Mouse (Mus musculus): ENCODE data around the gene Hhat. TPM values are rescaled to one million over a fixed set of nuclear protein-coding genes. Genes with fewer than 3 reads are reported as not detected.

Gene Hhat
- polyA plus RNA-seq, 1 experiment = 6.0 TPM

DNA sequence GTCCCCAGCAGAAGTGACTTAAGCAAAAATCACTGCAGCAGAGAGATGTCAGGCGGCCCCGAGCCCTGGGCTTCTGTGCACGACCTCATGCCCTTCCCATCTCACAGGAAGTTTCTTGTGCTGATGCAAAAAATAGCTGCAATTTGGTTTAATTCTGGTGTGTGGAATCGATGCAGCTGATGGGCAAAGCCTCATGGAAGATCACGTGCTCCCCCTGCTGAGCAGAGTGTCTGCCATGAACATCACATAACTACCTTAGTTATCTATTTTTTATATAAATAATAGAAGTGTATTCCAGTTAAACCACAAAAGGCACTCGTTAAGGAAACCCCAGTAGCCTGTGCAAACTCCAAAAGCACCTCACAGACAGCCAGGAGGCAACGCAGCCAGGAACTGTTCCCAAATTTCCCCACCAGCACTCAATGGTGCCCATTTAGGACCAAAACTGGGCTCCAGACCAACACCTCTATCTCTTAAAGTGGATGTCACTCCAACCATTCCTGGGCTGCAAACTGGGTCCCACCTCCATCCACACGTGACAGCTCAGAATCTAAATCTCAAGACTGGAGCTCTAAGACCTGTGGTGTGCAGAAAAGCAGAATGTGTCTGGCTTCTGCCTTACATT lies 118.9 kb downstream of the Hhat start:
- no peak for DNase-seq (ENCODE audit: low read depth)

DNA sequence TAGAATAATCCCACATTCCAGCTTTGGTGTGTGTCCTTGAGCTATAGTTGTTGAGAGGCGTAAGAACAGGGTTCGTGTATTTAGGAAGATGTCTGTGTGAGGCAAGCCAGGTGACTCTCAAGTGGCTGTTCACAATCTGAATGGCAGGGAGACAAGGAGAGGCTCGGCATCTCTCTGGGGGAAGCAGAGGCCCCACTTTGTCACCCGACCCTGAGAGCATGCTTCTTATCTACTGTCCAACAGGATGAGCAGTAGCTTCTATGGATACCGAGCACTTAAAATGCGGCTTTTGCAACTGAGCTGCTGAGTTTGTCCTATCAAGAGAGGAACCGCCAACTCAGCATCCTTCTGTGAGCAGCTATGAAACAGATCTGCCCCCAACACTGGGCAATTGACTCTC lies 120.4 kb downstream of the Hhat start:
- no peak for DNase-seq (ENCODE audit: low read depth)

DNA sequence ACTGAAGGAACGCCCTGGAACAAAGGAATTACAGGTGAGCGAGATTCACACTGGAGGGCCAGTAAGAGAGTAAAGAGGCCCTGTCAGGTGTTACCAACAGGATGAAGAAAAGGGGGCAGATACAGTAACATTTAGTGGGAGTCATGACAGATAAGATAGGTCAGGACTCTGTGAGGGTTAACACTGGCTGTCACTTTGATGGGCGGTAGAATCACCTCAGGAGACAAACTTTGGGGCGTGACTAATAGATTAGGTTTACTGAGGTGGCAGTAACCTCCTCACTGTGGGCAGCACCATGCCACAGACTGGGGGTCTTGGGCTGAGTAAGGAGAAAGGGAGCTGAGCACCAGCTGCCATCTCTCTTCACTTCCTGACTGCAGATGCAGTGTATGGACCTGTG lies 121.0 kb downstream of the Hhat start:
- no peak for DNase-seq (ENCODE audit: low read depth)

DNA sequence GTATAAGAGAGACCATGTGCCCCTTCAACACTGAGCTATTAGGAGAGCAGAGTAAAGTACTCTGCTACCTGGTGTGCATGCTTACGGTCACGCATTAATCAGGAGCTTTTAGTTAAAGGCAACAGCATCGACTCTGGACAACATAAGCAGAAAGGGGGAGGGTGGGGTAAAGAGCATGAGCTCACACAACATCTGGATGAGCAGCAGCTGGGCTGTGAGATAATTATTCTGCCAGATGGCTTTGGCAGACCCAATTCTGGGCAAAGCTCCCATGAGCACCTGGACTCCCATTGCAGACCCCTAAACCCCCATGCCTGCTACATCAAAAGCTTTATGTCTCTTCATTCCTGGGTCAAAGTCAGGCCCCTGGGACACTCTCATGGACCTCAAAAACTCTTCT lies 121.8 kb downstream of the Hhat start:
- DNase-seq (ENCODE audit: low read depth) = no peak

DNA sequence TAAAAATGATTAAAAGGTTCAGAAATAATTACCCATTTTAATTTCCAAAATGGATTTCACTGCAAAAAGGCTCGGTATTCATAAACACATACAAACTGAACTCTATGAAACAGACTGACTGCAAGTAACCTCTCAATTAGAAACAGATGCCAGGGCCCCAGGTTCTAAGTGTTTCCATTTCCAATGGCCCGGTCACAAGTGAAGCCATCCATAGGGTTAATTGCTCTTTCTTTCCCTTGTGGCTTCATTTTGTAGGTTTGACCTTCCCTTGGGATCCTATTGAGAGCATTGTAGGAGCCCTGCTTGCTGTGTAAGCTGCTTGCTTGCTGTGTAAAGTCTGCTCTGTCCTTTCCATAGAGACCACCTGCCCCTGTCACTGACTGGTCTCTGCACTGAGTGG lies 123.7 kb downstream of the Hhat start:
- DNase-seq (ENCODE audit: low read depth) = no peak

DNA sequence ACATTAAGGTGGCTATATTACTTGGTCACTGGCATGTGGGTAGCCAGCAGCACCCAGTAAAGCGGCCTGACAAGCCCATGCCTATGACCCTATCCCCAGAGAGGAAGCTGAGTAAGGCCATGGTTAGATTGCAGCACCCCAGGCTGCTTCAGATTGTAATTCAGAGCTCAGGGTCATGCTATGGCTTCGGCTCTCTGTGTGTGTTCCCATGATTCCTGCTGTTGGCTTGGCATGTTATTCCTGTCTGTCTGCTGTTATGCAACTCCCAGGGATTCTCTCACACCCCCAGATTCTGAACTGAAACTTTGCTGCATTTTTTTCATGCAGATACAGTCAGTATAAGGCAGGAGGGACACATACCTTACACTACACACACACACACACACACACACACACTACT lies 128.9 kb downstream of the Hhat start:
- DNase-seq (ENCODE audit: low read depth) = peak; percentile 76

DNA sequence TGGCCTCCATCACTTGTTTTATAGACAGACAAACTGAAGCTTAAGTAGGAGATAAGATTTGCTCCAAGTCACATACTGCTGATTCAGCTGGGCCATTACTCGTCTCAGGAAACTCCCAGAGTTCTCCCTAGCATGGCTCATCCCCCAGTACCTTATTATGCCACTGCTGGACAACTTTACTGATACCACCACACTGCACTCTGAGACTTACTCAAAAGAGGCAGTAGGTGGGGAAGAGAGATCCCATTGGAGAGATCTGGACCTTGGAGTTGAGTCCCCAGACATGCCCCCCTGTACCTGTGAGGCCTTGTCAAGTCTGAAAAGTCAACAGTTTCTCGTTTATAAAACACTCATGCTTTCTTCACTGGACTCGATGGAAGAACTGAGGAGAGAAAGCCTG lies 131.8 kb downstream of the Hhat start:
- DNase-seq (ENCODE audit: low read depth) = no peak

DNA sequence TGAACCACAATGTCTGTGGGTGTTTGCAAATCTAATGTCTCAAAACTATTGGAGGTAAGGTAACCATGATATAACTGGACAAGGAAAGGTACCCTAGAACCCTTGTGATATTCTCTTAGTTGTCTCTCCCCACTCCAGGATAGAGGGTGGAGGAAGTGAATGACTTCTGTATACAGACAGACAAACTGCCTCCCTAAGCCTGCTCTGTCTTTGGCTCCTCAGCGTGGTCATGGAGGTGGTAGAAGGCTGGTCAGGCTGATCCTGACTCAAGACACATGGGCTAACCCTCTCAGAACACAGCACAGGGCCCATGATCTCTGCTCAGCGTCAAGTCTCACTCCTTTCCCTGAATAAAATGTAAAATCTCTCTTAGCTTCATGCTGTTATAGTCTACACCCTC lies 149.2 kb downstream of the Hhat start:
- no peak for DNase-seq (ENCODE audit: low read depth)

DNA sequence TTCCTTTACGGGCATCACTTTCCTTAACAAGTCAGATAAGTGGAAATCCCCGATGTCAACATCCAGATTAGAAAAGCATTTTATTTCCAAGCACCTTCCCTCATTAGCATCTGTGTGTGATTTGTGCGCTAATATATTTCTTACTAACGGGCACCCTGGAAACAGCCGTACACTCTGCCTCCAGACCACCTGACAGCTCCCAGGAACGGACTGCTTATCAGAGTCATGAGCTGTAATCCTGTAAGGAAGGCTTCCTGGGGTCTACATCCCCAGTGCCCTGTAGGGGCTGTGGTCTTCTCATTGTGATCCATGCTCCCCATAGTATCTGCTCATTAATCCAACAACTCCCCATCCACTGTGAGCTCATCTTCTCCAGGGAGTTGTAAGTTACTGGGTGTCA lies 157.8 kb downstream of the Hhat start:
- no peak for DNase-seq (ENCODE audit: low read depth)

DNA sequence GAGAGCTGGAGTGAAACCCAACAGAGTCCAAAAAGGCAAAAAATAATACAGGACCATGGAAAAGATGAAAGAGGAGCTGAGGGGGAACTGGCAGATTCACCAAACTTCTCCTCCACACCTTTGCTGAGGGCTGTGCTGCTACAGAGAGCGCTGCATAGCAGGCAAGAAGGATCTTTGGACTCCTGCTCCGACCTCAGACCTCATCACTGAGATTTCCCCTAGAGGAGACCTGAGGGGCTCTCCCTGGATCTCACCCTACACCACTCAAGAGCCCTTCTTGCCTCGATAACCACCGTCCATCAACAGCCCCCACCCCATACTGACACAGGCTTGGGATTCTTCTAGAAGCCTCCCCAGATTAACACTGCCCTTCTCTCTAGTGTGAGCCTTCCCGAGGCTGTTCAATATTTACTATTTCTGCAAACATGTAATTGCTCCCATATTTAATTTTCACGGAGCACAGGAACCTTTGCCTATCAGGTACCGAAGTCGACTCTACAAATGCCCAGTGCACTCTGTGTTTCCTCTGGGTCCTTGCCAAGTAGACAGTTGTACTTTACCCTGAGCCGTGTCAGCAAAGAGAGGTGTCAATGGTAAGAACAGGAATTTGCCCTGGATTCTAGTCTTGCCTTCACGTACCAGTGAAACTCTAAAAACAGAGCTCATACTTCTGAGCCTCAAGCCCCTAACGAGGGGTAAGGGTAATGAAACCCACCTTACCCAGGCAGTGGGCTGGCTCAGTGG lies 158.9 kb downstream of the Hhat start:
- DNase-seq (ENCODE audit: low read depth) = no peak

DNA sequence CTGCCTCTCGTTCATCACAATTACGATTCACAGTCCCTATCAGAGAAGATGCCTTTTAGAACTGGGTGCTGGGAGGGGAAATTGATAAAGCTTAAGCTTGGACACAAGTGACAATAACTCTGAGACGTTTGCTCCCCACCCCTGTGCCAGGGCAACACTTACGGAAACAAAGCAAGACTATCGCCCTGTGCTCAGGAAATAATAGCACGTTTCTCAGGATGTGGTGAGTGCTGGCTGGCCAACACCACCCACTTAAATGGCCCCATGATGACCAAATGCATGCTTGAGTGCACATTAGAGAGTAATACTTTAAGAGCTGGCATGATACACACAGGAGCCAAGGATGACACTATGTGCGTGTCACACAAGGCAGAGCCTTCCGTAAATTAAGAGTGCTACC lies 164.1 kb downstream of the Hhat start:
- no peak for DNase-seq (ENCODE audit: low read depth)

DNA sequence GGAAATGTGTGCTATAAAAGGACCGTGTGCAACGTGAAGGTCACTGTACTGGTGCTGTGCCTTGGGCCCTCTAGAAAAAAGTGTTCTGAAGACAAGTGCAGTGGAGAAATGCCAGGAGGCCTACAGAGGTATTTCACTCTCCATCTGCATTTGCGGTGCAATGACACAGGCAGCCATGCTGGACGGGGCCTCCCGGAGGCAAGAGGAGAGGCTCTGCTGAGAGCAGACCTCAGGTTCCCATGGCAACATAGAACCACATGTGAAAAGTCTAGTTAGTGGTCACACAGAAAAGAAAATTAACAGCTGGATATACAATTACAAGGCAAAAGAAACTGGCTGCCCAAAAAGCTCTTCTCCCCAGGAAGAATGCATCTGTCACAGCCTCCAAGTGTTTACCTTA lies 166.6 kb downstream of the Hhat start:
- no peak for DNase-seq (ENCODE audit: low read depth)

DNA sequence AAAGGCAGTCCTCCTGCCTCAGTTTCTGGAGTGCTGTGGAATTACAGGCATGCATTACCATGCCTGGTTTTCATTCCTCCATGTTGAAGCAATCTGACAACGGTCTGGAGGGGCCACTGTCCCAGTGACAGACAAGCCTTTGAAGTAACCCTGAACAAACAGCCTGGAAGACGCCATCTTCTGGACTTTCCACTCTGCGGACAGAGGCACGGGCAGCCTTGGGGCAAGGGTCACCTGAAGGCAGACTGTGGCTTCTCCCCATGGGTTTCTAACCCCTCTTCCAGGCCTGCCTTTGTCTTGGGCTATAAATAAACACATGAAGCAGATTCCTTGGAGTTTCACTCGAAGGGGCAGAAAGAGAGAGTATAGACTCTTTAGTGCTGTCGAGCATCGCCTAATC lies 167.5 kb downstream of the Hhat start:
- no peak for DNase-seq (ENCODE audit: low read depth)

DNA sequence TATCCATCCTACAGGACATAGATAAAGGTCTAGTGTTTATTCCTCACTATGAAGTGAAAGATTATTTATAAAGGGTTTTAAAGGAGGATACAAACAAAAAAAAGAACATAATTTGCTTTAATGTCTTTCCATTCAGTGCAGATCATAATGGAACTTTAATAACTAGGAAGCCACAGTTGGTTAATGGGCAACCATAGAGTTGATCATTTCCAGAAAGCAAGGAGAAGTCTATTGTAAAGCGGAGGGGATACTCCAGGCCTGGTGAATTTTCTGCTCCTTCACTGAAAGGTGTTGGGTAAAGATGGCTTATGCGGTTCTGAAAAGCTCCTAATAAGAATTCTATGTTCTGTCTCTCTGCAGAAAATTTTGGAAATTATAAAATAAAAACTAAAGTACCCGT lies 169.8 kb downstream of the Hhat start:
- no peak for DNase-seq (ENCODE audit: low read depth)

DNA sequence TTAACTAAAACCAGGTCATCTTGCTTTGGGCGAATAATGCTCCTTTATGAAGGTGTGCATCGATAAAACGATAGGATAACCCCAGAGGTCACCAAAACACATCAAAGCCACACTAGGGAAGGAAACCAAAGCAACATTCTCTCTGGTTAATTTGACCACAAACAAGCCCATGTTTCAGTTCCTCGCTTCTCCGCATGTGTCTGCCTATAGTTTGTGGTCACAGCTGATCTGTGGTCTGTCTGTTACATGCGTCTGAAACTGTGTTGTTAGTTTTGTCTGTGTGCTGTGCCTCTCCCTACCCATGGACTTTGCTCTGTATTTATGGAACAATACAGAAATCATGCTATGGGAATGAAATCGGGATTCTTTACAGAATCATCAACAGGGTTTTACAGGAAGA lies 171.3 kb downstream of the Hhat start:
- no peak for DNase-seq (ENCODE audit: low read depth)

DNA sequence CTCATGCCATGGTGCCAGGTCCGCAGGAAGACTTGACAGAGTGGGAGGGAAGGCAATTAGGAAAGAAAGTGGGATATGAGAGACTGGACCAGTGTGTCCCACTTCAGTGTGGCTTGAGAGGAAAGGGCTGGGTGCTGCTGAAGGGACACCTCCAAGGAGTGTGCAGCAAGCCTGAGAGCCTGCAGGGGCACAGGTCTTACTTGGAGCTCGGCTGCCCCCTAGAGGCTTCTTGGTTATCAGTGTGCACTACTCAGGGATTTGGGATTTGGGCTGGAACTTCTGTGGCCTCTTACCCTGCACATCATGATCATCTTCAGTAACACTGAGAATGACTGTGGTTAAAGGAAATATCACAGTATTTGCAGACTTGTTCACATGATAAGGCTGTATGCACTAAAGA lies 172.6 kb downstream of the Hhat start:
- DNase-seq (ENCODE audit: low read depth) = no peak

DNA sequence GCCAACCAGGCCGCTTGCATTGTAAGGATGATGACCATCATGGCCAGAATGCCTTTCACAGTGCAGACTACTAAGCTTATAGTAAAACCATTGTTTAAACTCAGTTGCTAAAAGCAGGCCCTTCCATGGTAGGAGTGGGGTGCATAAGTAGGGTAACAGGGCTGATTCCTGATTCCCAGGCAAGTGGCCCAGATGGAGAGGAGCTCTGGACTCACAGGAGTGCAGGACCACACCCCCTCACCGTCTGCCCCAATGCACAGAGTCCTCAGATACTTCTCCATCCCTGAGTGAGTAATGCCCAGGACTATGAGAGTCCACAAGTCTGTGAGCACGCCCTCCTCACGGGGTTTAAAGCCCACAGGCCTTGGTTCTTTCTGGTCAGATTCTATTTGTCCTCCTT lies 175.6 kb downstream of the Hhat start:
- DNase-seq (ENCODE audit: low read depth) = no peak

DNA sequence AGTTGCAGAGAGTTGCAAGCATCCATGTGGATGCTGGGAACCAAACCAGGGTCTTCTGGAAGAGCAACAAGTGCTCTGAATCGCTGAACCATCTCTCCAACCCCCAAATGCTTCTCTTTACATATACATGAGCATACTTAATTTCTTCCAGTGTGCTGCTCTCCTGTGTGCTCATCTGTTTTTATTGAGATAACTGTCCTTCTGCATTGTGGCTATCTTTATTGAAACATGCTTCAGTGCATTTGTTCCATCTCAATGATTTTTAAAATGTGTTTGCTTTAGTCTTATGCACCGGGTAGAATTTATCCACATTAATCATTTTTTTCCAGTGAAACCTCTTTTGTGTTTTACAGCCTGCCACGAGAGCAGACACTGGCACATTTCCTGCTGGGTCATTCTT lies 177.5 kb downstream of the Hhat start:
- no peak for DNase-seq (ENCODE audit: low read depth)

DNA sequence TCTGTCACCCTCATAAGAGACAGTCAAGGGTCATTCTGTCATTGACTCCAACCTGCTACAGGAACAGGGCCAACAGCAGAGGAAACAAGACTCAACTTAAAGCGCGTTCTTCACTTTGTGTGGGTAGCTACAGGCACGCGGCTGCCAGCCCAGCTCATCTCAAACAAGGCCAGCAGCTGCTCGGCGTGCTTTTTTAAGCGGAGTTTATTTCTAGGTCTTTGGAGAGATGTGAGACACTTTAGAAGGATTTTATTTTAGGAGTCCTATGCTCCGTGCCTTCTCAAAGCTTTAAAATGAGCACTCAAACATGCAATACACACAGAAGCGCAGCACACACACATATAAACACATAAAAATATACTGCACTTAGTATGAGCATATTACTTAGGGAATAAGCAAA lies 183.6 kb downstream of the Hhat start:
- DNase-seq (ENCODE audit: low read depth) = no peak

DNA sequence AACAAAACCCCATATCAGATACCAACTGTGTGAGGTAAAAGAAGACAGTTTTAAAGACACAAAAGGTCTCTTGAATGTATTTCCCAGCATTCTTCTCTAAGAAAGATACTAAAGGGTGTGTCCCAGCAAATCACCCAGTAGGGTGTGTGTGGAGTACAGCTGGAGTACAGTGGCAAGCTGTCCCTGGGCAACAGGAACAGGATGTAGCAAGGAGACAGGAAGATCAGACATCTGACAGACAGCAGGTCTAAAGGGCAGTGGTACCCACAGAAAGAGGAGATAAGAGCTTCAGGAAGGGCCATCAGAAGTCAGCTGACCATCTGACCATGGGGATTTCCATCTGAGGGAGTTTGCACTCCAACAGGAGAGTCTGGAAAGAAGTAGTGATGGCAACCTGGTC lies 185.7 kb downstream of the Hhat start:
- DNase-seq (ENCODE audit: low read depth) = no peak

DNA sequence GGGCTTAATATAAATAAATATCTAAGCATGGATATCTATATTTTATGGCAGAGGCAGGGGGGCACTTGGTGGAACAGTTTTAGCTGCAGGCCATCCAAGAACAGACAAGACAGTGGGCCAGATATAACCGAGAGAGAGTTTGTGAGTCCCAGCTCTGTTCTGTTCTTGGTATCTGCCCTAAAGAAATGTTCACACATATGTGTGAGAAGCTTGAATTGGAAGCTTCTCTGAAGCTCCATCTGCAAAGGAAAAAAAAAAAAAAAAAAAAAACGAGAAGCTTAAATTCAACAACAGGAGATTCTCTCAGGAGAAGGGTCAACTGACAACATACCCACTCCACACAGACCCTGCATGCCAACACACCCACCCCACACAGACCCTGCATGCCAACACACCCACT lies 188.1 kb downstream of the Hhat start:
- no peak for DNase-seq (ENCODE audit: low read depth)

DNA sequence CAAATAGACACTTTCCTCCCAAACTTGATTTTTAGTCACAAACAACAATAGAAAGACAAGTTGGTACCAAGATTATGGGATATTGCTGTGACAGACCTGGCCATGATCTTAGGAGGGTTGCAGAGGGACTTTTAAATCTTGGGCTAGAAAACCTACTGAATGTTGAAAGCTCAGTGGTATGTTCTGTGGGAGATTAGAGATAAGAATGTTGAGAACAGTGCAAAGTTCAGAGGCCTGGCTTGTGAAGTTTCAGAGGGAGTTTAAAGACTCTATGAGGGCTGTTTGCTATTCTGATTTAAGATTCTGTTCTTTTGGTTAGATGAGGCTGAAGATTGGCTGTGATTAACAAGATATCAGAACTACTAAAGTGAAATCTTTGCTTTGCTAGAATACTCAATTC lies 206.3 kb downstream of the Hhat start:
- DNase-seq (ENCODE audit: low read depth) = no peak

DNA sequence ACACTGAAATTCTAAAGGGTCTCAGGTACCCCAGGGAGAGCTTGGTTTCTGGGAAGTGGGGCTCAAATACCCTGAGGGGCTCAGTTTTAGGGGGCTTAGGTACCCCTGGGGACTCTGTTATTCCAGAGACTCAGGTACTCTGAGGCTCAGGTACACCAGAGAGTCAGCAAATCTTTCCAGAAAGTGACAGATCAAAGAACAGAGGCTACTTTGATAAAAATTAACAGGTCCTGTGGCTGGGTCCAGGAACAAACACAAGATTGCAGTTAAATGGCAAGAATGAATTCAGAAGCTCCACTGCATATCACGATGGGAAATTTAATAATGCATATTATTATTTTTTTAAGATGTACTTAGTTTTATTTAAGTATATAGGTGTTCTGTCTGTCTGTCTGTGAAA lies 211.7 kb downstream of the Hhat start:
- no peak for DNase-seq (ENCODE audit: low read depth)

DNA sequence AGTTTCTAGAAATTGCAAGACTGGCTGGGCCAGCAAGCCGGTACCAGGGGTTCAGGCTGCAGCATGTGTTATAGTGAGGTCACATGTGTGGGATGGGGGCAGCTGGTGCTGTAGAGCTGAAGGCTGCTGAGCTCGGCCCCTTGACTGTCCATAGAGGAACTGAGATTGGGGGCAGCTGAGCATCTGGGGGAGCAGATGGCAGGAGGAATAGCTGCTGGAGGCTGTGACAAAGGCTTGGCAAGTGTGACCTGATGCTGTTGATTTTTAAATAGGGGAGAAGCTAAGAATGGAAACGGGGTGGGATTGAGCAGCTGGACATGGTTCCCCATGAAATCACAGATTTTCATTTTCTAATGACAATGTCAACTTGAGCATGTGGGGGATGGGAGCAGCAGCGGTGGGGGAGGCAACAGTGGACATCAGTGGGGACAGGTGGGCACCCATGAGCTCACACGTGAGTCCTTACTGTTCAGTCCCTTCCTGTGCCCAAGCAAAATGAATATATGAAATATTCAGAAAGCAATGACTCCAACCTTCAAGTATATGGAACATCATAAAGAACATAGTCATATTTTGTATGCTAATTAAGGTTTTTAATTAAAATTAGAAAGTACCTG lies 212.9 kb downstream of the Hhat start:
- no peak for DNase-seq (ENCODE audit: low read depth)

Measured in gonadal fat pad, adult 2 months (tissue).